Mouse (Mus musculus) kidney, postnatal 14 days (tissue): ENCODE measurements around the gene Rac2.

Source experiments
- DNase-seq: peaks from one replicate; pipeline ENCODE4 v3.0.0; 2022; ENCODE audit warnings: mixed read lengths

Rac2 gene

GRCm38 (mm10) chr15:78544561-78545001 lies 28.0 kb downstream of the Rac2 start, which contains the start of gene Sstr3:
Gene Sstr3, minus strand, starts transcription at chr15:78544685.
- DNase-seq = no peak

GRCm38 (mm10) chr15:78544041-78544440 lies 28.5 kb downstream of the Rac2 start:
- no peak for DNase-seq

- no peak for DNase-seq
These were observed 29.7 kb downstream of the Rac2 start for GRCm38 (mm10) chr15:78542767-78543303.

DNA sequence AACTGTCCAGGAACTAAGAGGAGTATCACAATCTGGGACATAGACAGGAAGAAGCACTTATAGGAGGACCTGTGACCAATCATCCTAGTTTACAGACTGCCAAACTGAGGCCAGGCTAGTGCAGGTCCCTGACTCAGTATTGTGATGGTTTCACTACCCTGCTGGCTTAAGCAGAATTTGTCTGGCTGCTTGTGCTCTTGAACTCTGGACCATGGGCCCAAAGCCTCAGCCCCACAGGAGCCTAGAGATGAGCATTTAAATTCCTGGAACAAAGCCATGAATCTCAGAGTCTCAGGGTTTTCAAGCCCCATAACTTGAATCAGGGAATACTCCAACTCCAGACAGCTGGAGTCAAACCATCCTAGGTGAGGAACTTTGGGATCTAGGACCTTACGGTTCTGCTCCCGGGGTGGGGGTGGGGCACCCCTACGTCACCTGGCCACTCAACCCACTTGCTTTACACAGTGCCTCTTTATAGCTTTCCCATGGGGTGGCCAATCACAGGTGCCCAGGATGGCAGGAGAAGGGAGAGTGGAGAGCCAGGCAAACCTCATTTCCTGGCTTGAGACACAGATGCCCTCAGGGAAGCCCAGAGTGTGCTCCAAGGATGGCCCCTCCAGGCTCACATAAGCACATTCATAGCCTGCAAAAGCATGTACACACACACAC lies 30.4 kb downstream of the Rac2 start:
- DNase-seq = no peak

GRCm38 (mm10) chr15:78541606-78542005 lies 31.0 kb downstream of the Rac2 start:
- no peak for DNase-seq

- no peak for DNase-seq
These were observed 31.5 kb downstream of the Rac2 start for GRCm38 (mm10) chr15:78541036-78541435.

DNA sequence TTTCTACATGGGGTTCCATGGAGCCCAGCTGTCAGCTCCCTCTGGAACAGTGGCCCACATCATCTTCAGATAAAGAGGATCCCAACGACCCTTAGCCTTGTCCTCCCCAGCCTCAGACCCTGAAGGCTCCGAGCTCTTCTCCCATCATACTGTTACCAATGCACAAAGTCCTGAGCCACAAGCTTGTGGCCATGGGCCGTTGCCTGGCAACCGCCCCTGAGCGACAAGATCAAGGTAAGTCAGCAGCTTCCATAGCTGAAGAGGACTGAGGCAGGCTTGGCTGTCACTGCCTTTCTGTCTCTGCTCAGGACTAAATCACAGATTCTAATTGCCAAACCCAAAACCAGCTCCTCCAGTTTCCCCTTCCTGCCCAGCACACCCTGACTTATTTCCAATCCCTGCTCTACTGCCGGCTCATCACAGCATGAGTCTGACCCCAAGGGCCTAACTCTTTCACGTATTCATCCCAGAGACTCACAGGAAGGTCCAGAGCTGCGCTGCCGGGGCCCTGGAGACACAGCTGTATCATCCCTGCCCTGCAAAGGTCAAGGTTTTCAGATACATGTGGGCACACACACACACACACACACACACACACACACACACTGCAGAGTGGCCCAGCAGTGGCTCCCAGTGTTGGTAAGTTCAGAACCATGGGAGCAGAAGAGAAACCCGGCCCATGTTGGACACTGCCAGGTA lies 36.7 kb downstream of the Rac2 start:
- DNase-seq = no peak

GRCm38 (mm10) chr15:78533346-78533835 lies 39.2 kb downstream of the Rac2 start:
- DNase-seq = no peak

- DNase-seq = no peak
These were observed 39.8 kb downstream of the Rac2 start for GRCm38 (mm10) chr15:78532566-78533345.

DNA sequence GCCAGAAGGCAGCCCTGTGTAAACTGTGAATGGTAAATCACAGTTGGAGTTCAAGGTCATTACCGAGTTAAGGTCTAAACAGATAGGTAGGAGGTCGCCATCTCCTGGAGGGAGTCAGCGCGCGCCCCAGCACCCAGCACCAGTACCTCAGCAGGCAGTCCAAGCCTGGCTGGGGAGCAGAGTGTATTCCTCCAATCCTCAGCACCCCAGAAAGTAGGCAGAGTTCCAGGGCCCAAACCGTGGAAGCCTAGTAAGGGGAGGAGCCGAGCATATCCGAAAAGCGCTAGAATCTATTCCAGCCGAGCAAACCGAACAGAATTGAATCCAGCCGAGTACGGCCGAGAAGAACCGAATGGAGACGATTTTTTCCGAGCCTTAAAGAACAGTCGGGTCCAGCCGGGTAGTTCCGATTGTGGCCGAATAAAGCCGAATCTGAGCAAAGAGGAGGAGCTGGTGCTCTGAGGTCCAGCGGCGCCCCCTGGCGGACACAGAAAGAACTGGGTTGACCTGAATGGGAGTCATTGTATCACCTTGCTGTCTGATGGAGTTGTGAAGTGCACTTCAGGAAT lies 40.6 kb downstream of the Rac2 start:
- DNase-seq = peak; percentile 99

DNA sequence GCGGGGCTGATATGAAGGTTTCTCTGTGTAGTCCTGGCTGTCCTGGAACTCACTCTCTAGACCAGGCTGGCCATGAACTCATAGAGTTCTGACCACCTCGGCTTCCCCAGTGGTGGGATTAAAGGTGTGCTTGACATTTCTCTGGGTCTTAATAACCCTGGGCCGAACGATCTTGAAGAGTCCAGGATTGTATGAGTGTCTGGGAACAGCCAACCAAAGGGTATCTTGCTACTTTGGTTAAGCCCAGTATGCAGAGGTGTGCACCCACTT lies 41.2 kb downstream of the Rac2 start:
- DNase-seq = no peak

DNA sequence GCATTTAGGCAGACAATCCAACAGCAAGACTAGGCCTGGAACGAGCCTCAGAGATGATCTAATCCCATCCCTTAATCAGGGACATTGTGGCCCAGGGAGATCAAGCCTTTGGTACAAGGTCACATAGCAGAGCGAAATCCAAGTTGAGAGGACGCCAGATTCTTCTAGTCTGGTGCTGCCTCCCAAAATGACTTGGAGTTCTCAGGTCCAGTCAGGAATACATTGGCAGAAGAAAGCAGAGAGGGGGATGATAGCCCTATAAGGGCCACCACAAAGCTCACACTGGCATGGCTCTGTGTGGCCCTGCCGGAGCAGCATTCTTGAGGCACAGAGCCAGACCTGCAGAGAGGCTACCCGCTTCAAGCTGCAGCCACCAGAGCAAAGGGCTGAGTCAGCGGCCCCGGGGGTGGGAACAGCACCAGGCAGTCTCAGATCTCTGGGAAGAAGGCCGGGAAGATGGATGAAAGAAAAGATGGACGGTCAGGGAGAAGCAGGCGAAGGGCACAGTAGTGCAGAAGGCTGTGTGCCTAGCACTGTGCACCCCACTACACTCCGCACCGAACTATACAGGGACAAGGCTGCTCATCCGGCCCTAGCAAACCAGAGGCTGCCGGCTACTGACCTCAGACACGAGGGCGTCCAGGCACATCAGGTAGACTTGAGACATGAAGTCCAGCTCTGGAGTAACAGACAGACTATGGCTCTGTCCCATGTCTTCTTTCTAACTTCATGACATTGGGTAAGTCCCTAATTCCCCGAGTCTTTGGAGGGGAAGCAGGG lies 41.7 kb downstream of the Rac2 start, which contains the start of gene C1qtnf6:
TSS of gene C1qtnf6 (minus strand) at position 746 of the 780 bp plus-strand sequence.
- peak; percentile 78 for DNase-seq

GRCm38 (mm10) chr15:78530141-78530540 lies 42.4 kb downstream of the Rac2 start:
- no peak for DNase-seq

DNA sequence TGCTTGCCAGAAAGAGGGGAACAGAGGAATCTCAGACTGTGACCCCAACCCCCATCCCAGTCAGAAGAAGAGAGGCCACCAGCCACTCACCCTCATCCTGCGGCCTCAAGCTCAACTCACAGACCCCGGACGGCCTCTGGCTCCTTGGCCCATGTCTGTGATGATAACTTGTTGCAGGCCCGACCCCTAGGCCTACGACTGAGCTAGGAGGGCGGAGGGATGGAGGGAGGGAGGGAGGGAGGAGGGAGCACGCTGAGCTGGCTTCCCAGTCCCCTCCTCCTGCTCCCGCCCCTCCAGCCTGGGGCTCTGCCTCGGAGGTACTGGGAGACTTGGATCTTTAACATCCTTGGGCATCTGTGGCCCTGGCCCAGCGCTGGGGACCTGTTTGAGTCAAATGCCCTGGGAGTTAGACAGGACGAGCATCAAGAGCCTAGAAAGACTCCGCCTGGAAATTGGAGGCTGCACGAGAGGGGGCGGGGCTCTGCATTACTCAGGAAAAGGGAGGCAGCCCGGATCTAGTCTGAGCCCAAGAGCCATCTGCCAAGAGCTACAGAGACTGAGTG lies 43.1 kb downstream of the Rac2 start:
- DNase-seq = peak; percentile 76

- peak; percentile 71 for DNase-seq
These were observed 43.7 kb downstream of the Rac2 start for GRCm38 (mm10) chr15:78528726-78529411.

DNA sequence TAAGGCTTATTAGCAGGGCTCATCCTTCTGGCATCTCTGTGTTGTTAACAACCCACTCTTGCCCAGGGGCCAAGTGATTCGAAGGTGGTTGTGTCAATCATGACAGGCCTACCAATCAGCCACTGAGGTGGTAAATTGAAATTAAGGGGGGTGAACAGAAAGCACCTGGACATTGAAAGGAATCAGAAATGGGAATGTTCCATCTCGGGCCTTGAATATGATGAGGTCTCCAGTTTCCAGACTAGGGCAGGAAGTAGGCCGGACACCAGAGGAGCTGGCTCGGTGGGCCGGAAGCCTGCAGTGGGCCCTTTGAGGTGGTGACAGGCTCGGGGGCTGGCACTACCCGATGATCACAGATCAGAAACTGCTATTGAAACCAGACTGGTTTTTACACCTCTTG lies 44.6 kb downstream of the Rac2 start:
- peak; percentile 60 for DNase-seq

DNA sequence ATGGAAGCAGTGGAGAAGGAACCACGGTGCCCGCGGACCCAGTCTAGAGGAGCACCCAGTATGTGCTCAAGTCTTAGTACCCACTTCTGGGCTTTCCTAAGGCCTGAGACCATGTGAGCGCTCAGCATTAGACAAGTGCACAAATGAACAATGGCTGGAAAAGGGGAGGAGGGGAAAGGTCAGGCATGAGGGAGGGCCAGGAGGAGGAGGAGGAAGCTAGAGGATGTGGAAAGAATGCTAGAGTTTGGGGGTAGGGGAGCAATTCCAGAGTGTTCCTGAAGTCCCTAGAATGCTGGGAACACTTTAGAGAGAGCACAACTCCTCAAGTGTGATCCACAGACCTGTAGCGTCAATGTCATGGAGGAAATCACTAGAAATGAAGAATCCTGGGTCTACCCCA lies 48.4 kb downstream of the Rac2 start:
- DNase-seq = no peak

- no peak for DNase-seq
These were observed 50.7 kb downstream of the Rac2 start for GRCm38 (mm10) chr15:78521892-78522291.

GRCm38 (mm10) chr15:78521331-78521730 lies 51.3 kb downstream of the Rac2 start:
- DNase-seq = no peak

GRCm38 (mm10) chr15:78520112-78520715 lies 52.4 kb downstream of the Rac2 start:
- peak; percentile 62 for DNase-seq

DNA sequence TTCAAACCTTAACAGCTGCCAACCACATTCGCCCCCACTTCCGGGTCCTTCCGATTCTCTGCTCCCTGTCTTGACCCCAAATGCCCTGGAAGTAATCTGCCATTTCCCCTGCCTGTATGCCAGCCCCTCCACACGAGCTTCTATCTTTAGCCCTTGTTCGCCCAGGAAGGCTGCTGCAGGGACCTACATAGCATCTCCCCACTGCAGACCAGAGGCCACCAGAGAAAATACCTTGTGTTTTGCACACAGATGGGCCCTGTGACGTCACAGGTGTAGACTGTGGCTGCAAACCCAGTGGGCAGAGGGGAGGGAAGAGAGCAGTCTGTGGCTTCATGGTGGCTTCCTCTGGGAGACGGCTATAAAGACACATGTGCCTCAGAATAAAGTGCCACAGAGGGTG lies 54.4 kb downstream of the Rac2 start:
- DNase-seq = no peak
